Mouse (Mus musculus) megakaryocyte, embryonic 14.5 days (primary cell): ENCODE measurements around the gene Nhlh2. TPM values are rescaled to one million over a fixed set of nuclear protein-coding genes. Genes with fewer than 3 reads are reported as not detected.

ENCODE experiments used
- H3K27me3 ChIP-seq: replicated peaks from 2 replicates; pipeline ENCODE3; 2012; ENCODE audit warnings: inconsistent platforms
- H3K36me3 ChIP-seq: replicated peaks from 2 replicates; pipeline ENCODE3; 2012; ENCODE audit warnings: low read length, inconsistent platforms, mixed read lengths
- H3K4me1 ChIP-seq: 2 replicates; pipeline ENCODE4 v1.6.1; 2012; ENCODE audit warnings: inconsistent platforms
- H3K4me3 ChIP-seq: replicated peaks from 2 replicates; pipeline ENCODE3; 2012; ENCODE audit warnings: moderate library complexity, mild to moderate bottlenecking, inconsistent platforms
- H3K9me3 ChIP-seq: 2 replicates; pipeline ENCODE4 v1.6.1; 2012; ENCODE audit warnings: inconsistent platforms
- FLI1 ChIP-seq: IDR thresholded peaks from 2 replicates; pipeline ENCODE4 v1.6.1; 2012; ENCODE audit warnings: low read length, inconsistent platforms, mixed read lengths
- GATA1 ChIP-seq: IDR thresholded peaks from 3 replicates; pipeline ENCODE4 v1.6.1; 2012; ENCODE audit warnings: mixed read lengths, low read length, inconsistent platforms, borderline replicate concordance
- polyA plus RNA-seq: library from polyadenylated mRNA; stranded (reverse); fragments of >175 nt; gene quantifications from 2 replicates; pipeline ENCODE4 v1.2.3, GENCODE M21; 2012; ENCODE audit warnings: low replicate concordance; ENCODE audit not compliant: insufficient read depth

Nhlh2 gene
- polyA plus RNA-seq, 1 experiment: not detected

GRCm38 (mm10) chr3:102023829-102024228, 14.0 kb downstream of the Nhlh2 start:
- H3K4me1 ChIP-seq: peaks cover 5% of the 10 kb centered on the region; the same call in 1 of the 2 replicates
- peaks cover 51% of the 10 kb centered on the region for H3K27me3 ChIP-seq
- H3K4me3 ChIP-seq: peak overlapping the region; percentile 56

GRCm38 (mm10) chr3:102024981-102025451, 15.1 kb downstream of the Nhlh2 start:
- no peaks in the 10 kb centered on the region for H3K36me3 ChIP-seq
- H3K4me1 ChIP-seq: peaks cover 5% of the 10 kb centered on the region; the same call in 1 of the 2 replicates
- no peaks in the 10 kb centered on the region; the same call in 1 of the 2 replicates for H3K9me3 ChIP-seq
- TF ChIP-seq FLI1 (no peak), GATA1 (no peak)
- H3K27me3 ChIP-seq: peaks cover 48% of the 10 kb centered on the region
- no peak overlapping the region for H3K4me3 ChIP-seq

More at GRCm38 (mm10) chr3:102023829-102024228, 14.0 kb downstream of the Nhlh2 start:
- Histone ChIP-seq H3K9me3 (no peaks in the 10 kb centered on the region; the same call in 1 of the 2 replicates), H3K36me3 (no peaks in the 10 kb centered on the region)
- no peak for TF ChIP-seq GATA1
- TF ChIP-seq FLI1: no peak

GRCm38 (mm10) chr3:102025659-102026058, 15.8 kb downstream of the Nhlh2 start:
- H3K4me1 ChIP-seq: peaks cover 5% of the 10 kb centered on the region; the same call in 1 of the 2 replicates
- H3K36me3 ChIP-seq: no peaks in the 10 kb centered on the region
- H3K9me3 ChIP-seq: no peaks in the 10 kb centered on the region; the same call in 1 of the 2 replicates
- no peak overlapping the region for H3K4me3 ChIP-seq
- peaks cover 45% of the 10 kb centered on the region for H3K27me3 ChIP-seq
- TF ChIP-seq GATA1 (no peak), FLI1 (no peak)

GRCm38 (mm10) chr3:102027880-102028279, 18.0 kb downstream of the Nhlh2 start:
- H3K27me3 ChIP-seq: peaks cover 36% of the 10 kb centered on the region
- TF ChIP-seq FLI1 (no peak), GATA1 (no peak)
- H3K4me3 ChIP-seq: no peak overlapping the region
- H3K9me3 ChIP-seq: no peaks in the 10 kb centered on the region; the same call in 1 of the 2 replicates
- peaks cover 5% of the 10 kb centered on the region; the same call in 1 of the 2 replicates for H3K4me1 ChIP-seq
- H3K36me3 ChIP-seq: no peaks in the 10 kb centered on the region

GRCm38 (mm10) chr3:102037806-102038205, 27.9 kb downstream of the Nhlh2 start:
- Histone ChIP-seq H3K36me3 (no peaks in the 10 kb centered on the region), H3K4me1 (no peaks in the 10 kb centered on the region), H3K9me3 (peaks cover 25% of the 10 kb centered on the region), H3K4me3 (no peak overlapping the region), H3K27me3 (peaks cover 1% of the 10 kb centered on the region)
- TF ChIP-seq FLI1 (no peak), GATA1 (no peak)

- Histone ChIP-seq H3K36me3 (no peaks in the 10 kb centered on the region), H3K9me3 (peaks cover 31% of the 10 kb centered on the region), H3K4me3 (no peak overlapping the region), H3K4me1 (no peaks in the 10 kb centered on the region), H3K27me3 (peaks cover 1% of the 10 kb centered on the region)
- TF ChIP-seq GATA1: no peak
- no peak for TF ChIP-seq FLI1
Measured at GRCm38 (mm10) chr3:102038608-102039007, 28.7 kb downstream of the Nhlh2 start.

GRCm38 (mm10) chr3:102041632-102042031, 31.8 kb downstream of the Nhlh2 start:
- no peak for TF ChIP-seq FLI1
- Histone ChIP-seq H3K9me3 (peaks cover 31% of the 10 kb centered on the region), H3K4me3 (no peak overlapping the region), H3K4me1 (no peaks in the 10 kb centered on the region), H3K27me3 (peaks cover 1% of the 10 kb centered on the region), H3K36me3 (no peaks in the 10 kb centered on the region)

GRCm38 (mm10) chr3:102045071-102045470, 35.2 kb downstream of the Nhlh2 start:
- TF ChIP-seq FLI1 (no peak), GATA1 (no peak)
- peaks cover 14% of the 10 kb centered on the region for H3K9me3 ChIP-seq
- H3K4me1 ChIP-seq: no peaks in the 10 kb centered on the region
- no peaks in the 10 kb centered on the region for H3K36me3 ChIP-seq
- H3K4me3 ChIP-seq: no peak overlapping the region
- no peaks in the 10 kb centered on the region for H3K27me3 ChIP-seq

GRCm38 (mm10) chr3:102047532-102047931, 37.7 kb downstream of the Nhlh2 start:
- Histone ChIP-seq H3K4me3 (no peak overlapping the region), H3K9me3 (peaks cover 10% of the 10 kb centered on the region), H3K4me1 (no peaks in the 10 kb centered on the region), H3K27me3 (no peaks in the 10 kb centered on the region), H3K36me3 (no peaks in the 10 kb centered on the region)
- TF ChIP-seq FLI1: no peak
- TF ChIP-seq GATA1: no peak

GRCm38 (mm10) chr3:102049207-102050104, 39.6 kb downstream of the Nhlh2 start:
- H3K27me3 ChIP-seq: no peaks in the 10 kb centered on the region
- peaks cover 3% of the 10 kb centered on the region; the same call in 1 of the 2 replicates for H3K9me3 ChIP-seq
- no peak overlapping the region for H3K4me3 ChIP-seq
- H3K36me3 ChIP-seq: no peaks in the 10 kb centered on the region
- no peak for TF ChIP-seq GATA1
- no peak for TF ChIP-seq FLI1
- no peaks in the 10 kb centered on the region for H3K4me1 ChIP-seq

- H3K4me3 ChIP-seq: no peak overlapping the region
Measured at GRCm38 (mm10) chr3:102052036-102052435, 42.2 kb downstream of the Nhlh2 start.

More at GRCm38 (mm10) chr3:102052036-102052435, 42.2 kb downstream of the Nhlh2 start:
- TF ChIP-seq FLI1 (no peak), GATA1 (no peak)
- peaks cover 2% of the 10 kb centered on the region for H3K27me3 ChIP-seq
- H3K9me3 ChIP-seq: peaks cover 3% of the 10 kb centered on the region; the same call in 1 of the 2 replicates
- H3K4me1 ChIP-seq: no peaks in the 10 kb centered on the region
- no peaks in the 10 kb centered on the region for H3K36me3 ChIP-seq
